Mouse (Mus musculus) adrenal gland, adult 18-20 months (tissue): ENCODE measurements around the gene Smarcc2. TPM values are rescaled to one million over a fixed set of nuclear protein-coding genes. Genes with fewer than 3 reads are reported as not detected.
"Not testable (repeated sequence)": the region's sequence is repeated elsewhere in the genome, so short reads cannot be mapped to it uniquely, and the experiment has no call there.

Source experiments
- DNase-seq, 2 experiments: peaks; one replicate each; pipeline ENCODE4 v3.0.0; 2021 to 2022; ENCODE audit warnings: low spot score in 2 of 2
- total RNA-seq, 2 experiments: library from RNA; stranded (reverse); gene quantifications; 1 replicate in 1 of 2; 2 replicates in 1 of 2; pipeline ENCODE4 v1.2.3; 2021

Smarcc2 gene
- total RNA-seq, 2 experiments from 2014 or later, result 113 to 116 TPM

DNA sequence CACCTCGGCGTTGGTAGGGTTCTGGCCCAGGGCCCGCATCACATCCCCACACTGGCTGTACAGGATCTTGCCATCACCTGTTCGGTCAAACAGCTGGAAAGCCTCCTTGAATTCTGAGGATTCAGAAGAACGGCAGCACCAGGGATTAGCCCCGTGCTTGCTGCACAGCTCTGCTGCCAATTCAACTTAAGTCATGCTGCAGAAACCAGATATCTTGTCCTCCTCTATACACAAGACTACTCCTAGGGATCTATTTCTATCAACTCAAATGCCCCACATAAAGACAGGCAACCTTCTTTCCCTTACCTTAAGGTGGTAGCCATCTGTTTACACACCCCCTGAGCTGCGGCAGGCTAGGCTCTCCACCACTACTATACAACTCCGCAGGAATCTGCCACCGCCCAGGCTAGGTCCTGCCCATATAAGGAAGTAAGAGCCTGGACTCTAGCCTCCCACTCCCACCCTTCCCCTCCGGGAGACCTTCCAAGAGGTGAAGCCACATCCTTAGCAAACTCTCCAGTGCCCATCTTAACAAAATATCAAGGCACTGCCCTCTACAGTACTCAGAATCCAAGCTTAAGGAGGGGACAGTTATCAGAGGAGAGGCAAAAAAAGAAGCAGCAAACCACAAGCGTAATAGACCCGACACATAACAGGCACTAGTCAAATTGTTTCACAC lies 33.7 kb downstream of the Smarcc2 start:
- peak; percentile 54 to 59 for DNase-seq

DNA sequence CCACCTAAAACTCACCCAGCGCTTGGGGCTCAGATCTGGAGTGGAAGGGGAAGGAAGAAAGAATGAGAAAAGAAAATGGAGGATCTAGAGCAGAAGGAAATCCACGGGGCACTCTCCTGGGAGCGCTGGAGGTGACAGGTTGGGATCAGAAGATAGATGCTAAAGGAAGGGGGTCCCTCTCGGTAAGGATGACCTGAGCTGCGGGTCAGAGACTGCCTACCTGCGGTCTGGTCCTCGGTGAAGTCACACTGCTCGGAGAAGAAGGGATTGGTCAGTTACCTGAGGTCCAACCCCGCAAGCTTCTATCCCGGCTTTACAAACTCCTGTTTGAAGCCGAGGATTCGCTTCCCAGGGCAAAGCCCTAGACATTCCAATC lies 34.3 kb downstream of the Smarcc2 start:
- no peak for DNase-seq

DNA sequence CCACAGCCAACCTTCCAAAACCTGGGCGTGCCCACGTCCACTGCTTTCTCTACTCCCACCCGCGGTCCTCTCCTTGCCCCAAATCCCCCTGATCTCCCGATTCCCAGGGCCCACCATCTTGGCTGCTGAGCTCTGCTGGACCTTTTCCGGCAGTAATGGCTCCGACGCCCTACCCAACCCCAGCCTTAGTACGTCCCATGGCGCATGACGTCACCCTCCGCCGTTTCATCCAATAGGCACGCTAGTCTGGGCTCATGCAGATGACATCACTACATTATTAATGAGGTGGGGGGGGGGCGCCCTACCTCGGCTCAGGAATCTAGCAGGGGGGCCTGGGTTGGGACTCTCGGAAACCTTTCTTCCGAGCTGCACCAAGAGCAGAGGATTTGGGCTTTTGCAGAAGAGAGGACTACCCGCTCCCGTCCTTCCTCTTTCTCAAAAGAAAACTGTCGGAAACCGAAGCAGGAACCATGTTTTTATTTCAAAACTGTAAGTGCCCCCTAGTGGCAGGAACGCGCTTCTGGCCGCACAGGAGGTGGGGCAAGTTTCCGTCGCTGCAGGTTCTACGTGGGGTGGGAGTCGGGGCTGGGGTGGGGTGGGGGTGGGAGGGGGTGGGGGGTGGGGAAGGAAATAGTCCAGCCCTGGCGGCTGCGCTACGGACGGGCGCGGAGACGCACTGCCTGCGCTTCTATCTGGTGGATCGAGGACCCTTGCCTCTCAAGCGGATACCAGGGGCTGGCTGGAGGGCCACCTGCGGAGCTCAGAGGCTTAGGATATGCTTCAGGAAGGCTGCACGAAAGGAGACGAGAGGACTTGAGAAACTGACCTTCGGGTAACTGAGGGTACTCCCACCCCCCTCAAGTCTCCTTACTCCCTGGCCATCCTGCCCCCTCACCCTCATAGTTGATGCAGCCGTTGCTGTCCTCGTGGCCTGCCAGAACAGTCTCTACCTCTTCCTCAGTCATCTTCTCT lies 34.9 kb downstream of the Smarcc2 start, which contains the start of gene Myl6:
TSS of gene Myl6 (minus strand) at position 451 of the 972 bp plus-strand sequence.
- peak; percentile 95 to 97 for DNase-seq

DNA sequence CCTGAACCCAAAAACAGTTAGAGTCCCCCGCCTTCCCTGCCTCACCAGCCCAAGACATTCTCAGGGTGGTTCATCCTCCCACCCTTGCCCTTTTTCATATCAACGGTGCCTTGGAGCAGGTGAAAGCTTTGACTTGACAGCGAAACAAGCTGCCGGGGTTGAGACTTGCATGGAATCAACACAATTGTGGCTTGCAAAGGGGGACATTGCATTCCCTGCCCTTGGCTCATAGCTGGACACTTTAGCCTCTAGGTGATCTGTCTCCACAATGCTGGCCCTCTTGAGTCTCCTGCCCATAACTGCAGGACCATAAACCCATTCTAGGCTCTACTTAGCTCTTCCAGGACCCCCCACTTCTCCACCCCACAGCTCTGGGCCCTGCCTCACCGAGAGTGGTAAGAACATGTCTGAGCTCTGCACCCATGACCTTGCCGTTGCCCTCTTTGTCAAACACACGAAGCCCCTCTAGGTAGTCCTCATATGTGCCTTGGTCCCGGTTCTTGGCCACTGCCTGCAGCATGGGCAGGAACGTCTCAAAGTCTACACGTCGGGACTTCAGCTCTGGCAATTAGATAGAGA lies 35.7 kb downstream of the Smarcc2 start:
- no peak for DNase-seq

DNA sequence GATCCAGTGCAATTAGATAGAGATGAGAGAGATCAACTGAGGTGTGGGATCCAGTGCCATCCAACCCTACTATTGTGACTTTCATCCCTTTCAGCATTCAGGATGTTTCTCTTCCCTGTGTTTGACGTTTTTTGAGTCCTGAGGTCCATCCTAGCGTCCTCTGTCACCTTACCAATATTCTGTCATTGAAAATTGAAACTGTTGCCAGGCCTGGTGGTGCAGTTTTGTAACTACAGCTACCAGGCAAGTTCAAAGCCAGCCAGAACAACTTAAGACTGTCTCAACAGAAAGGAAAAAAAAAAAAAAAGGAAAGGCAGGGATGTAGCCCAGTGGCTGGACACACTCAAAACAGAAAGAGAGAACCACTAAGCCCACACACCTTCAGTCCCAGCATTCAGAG lies 36.2 kb downstream of the Smarcc2 start:
- DNase-seq, result no peak

DNA sequence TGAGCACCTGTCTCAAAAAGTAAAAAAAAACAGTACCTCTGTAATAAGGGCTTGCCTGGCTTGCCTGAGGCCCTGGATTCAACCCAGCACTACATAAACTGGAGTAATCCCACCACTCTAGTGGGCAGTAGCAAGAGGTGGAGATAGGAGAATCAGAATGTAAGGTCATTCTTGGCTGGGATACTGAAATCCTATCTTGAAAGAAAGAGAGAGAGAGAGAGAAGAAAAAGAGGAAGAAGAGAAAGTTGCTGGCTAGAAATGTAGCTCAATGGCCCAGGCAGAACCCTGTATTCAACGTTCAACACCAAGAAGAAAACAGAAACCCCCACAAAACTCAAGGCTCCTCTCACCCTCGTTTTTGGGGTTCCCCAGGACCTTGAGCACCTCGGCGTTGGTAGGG lies 36.9 kb downstream of the Smarcc2 start:
- DNase-seq, result no peak

DNA sequence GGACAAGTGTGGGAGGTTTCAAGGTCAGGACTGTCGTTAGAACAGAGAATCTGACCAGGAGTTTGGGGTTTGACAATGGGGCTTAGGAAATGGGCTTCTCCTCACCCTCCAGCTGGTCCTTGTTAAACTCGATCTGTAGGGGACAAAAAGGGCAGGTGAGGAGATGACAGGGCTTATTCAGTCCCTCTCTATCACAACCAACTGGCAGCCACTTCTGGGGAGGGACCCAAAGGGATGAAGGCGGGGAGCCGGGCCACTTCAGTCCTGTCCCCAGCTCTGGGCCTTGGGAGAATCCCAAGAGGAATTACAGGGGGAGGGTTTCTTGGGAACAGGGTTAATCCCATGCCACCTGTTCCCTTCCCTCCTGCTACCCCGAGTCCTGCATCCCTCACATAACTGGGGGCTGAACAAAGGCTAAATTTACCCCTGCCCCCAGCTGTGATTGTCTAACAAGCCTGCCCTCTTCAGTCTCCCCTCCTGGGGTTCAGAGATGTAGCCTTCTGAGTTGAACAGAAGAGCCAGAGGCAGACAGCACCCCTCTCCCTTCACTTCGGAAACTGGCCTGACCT lies 37.5 kb downstream of the Smarcc2 start:
- DNase-seq, result no peak

DNA sequence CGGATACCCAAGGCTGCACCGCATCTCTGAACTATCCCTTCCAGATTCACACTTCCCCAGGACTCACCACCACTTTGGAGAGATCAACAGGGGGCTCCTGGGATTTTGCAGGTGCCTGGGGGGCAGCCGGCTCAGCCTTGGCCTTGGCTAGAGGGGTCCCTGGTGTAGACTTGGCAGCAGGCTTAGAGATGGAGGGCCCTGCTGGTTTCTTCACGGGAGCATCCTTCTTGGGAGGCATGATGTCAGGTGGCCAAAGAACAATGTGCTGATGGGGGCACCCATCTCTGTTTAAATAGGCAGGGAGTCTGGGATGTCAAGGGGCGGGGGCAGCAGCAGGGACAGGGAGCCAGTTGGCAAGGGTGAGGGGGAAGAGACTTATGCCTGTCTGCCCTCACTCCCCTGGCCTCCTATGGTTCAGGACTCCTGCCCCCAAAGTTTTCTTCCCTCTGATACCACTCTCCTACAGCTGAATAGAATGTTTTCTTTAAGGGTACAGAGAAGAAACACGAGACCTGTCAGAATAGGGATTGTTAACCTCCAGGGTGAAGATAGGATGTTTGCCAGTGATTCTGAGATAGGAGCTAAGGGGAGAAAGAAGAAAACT lies 38.2 kb downstream of the Smarcc2 start:
- no peak for DNase-seq

DNA sequence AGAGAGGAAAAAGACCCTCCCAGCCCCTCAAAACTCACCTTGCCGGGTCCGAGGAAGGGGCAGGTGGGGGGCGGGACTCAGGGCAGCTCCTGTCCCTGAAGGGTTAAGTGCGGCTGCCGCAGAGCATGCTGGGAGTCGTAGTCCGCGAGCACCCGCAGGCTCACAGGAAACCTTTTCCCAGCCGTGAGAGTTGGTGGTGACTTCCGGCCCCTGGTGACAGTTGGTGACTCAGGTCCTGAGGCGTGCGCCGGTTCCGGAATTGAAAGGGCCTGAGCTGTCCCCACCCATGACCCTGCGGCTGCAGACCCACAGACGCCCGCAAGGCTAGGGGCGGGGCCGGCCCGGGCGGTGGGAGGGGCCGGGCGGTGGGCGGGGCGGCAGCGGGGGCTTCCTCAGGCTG lies 39.5 kb downstream of the Smarcc2 start, which contains the start of gene Myl6b:
TSS of gene Myl6b (minus strand) at position 96 of the 400 bp plus-strand sequence.
- peak; percentile 86 to 89 for DNase-seq

DNA sequence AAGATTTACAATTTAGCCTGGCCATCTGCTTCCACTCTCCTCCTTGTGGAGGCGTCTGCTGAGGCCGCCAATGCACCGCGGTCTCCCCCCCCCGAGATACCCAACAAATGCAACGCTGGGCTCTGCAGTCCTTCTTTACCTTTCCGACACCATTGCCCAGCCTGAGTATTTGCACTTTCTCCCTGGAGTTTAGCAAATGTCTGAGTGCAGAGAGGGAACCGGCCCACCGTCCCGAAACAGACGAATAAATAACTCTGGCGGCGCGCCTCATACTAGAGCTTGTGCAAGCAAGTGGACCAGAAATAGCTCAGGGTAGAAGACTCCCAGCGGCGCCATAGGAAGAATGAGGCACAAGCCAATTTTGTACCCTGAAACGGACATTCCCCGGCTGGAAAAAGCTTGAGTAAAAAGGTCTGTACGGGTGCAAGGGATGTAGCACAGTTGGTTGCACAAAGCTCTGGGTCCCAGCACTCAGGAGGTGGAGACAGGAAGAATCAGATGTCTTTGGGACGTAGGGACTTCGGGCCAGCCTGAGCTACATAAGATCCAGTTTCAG lies 40.1 kb downstream of the Smarcc2 start:
- peak; percentile 54 to 58 for DNase-seq

DNA sequence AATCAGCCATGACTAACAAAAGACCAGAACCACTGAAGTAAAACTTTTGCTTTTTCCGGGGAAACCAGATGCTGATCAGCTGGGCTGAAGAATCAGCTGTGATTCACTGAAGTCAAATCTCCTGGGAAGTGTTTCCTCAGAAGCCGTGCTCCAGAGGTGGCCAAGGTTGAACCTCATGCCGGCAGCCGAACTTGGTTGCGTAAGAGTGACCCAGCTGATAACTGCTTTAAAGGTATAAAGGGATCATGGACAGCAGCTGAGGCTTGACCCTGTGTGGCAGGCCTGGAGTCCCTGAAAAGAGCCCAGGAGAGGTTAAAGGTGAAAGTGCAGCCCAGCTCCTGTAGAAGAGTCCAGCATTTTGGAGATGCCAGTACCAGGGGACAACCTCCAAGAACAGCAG lies 43.3 kb downstream of the Smarcc2 start:
- DNase-seq, result peak in 1 of 2 experiments; percentile 36

DNA sequence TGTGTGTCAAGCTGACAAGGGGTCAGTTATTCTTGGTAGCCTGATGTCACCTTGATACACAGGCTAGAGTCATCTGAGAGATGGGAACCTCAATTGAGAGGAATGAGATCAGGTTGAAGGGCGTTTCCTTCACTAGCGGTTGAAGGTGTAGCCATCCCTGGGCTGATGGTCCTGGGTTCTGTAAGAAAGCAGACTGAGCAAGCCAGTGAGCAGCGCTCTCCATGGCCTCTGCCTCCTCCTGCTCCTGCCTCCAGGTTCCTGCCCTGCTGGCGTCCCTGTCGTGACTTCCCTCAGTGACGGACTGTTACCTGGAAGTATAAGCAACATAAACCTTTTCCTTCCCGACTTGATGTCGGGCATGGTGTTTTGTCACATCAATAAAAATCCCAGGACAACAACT lies 44.5 kb downstream of the Smarcc2 start:
- no peak for DNase-seq

DNA sequence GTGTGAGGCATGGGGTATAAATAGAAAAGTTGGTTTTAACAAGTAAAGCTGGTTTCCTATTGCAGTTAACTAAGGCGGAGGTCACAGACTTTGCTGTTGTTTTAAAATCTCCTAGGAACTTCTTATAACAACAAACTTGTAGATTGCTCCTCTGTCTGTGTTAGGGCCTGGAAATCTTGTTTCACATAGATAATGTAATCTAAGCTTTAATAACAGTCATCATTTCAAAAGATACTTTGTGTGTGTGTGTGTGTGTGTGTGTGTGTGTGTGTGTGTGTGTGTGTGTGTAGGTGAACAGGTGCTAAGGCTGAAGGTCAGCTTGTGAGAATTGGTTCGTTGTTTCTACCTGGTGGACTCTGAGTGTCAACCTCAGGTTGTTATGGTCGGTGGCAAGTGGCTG lies 45.0 kb downstream of the Smarcc2 start:
- no peak for DNase-seq

DNA sequence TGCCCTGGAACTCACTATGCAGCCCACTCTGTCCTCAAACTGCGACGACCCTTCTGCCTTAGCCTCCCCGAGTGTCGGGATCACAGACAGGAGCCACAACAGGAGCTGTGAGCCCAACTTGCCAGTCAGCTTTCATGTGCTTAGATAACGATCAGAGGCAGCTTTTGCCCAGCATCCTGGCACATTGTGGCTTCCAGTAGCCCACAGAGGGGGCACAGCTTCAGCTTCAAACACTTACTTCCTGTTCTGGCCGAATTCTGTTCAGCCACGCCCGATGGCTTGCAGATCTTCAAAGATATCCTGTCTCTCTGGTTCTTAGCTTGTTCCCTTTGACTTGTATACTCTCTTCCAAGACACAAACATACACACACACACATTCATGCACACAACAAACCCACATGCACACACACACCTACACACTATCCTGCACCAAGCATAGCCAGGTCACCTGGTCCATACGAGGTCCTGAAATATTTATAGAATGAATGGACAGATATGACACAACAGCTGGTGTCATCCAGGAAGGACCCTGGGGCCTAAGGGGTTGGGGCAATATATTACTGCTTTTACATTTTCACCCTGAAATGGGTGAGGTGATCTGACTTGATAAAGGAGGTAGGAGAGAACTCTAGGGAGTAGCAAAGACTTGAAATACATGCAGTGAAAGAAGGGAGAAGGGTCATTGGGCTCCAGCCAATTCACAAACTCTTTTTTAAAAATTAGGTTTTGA lies 45.8 kb downstream of the Smarcc2 start:
- DNase-seq, result no peak

DNA sequence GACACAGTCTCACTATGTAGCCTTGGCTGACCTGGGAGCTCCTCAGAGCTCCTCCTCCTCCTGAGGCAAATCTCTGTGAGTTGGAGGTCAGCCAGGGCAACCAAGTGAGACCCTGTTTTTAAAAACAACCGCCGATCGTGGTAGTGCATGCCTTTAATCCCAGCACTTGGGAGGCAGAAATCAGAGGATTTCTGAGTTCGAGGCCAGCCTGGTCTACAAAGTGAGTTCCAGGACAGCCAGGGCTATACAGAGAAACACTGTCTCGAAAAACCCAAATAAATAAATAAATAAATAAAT lies 46.3 kb downstream of the Smarcc2 start:
- not testable (repeated sequence) for DNase-seq

DNA sequence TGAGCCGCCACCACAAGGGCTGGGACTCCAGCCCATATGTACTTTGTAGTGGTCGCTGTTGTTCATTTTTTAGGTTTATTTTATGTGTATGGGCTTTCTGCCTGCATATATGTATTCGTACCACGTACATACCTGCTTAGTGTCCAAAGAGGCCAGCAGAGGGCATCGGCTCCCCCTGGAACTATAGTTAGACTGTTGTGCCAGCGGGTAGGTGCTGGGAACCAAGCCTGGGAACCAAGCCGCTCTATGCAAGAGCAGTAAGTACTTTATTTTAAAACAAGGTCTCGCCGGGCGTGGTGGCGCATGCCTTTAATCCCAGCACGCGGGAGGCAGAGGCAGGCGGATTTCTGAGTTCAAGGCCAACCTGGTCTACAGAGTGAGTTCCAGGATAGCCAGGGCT lies 46.9 kb downstream of the Smarcc2 start:
- DNase-seq, result no peak

DNA sequence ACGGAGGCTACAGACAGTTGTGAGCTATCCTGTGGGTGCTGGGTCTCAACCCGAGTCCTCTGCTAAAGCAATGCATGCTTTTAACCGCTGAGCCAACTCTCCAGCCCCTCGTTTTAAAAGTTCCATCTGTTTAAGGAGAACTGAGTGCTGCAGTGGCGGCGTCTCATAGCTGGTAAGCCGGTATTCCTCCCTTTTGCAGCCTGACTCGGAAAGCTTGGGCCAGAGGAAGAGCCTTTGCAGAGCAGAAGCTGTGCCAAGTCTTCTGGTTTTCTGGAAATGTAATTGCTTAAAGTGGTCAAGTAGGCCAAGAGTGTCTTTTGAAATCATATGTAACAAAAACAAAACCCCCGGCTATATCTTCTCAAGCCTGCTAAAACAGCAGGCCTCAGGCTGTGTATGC lies 49.2 kb downstream of the Smarcc2 start:
- DNase-seq, result no peak

DNA sequence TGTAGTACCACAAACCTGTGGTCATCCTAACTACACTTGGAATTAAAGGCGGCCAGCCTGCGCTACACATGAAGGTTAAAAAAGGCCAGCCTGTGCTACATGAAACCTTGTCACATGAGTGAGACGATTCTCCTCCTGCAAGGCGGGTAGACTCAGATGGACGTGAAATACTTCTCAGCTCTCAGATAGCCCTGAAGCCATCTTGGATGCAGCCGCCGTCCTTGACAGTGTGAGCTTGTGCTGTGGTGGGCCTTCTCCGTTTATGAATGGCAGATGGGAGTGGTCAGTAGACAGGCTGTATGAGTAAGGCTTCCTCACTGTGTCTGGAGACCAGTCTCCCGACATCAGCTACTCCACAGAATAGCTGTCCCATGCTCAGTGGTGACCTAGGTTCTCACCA lies 50.2 kb downstream of the Smarcc2 start:
- DNase-seq, result no peak

DNA sequence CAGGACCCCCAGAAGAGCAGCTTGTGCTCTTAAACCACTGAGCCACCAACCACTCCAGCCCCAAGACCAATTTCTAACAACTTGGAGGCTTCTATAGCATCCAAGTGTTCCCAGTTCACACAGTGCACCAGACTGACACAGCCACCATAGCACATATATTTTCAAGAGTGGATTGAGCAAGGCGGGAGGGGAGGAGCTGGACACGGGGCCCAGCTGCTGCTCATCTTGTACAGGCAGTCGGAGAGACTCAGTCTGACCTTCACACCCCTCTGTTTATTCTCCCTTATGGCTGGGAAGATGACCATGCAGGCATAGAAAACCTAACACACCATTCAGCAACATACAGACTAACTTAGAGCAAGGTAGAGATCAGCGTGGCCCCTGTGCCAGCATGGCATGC lies 50.8 kb downstream of the Smarcc2 start:
- no peak for DNase-seq

DNA sequence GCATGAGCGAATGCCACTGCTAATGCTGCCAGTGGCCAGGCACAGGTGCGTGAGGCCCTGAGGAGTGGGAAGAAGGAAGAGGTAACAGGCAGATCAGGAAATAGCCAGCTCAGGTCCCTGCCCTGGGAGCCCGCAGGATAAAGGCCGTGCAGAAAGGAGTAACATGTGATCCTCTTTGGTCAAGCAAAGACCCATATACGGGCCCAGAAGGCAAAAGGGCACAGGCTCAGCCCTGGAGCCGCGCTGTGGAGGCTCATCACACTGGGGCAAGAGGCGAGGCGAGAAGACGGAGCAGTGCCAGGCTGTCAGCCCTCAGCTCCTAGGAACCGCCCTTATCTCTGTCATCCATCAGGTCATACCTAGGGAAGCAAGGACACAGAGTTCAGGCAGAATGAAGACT lies 51.3 kb downstream of the Smarcc2 start:
- DNase-seq, result no peak
